Mouse (Mus musculus): ENCODE results near the gene Gjb2.

Gene Gjb2

DNA sequence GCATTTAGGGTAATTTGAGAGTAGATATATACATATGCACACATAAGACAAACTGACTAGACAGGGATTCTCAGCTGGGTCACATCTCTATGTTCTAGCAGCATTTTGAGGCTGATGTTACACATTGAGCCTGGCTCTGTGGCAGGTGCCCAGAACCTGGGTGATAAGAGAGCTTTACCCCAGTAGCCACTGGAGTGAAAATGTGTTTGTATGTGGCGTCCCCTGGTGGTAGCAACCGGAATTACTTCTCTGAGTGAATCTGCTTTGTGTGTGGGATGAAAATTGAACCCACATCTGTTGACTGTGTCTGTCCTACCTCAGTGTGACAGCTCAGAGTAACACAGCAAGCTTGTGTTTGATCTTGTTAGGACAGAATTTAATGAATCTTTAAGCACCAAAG is 34.6 kb downstream of the Gjb2 start:
- DNase-seq (ENCODE audit: low spot score in 2 of 2), result peak; percentile 19 to 39

DNA sequence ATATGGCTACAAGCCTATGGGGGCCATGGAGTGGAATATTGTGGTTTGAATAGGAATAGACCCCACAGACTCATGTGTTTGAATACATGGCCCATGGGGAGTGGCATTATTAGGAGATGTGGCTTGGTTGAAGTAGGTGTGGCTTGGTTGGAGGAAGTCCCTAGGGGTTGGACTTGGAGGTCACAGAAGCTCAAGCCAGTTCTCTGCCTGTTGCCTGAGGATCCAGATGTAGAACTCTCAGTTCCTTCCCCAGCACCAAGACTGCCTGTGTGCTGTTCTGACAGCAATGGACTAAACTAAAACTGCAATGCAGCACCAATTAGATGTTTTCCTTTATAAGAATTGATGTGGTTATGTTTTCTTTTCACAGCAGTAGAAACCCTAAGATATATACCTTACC is 38.4 kb downstream of the Gjb2 start:
- DNase-seq (ENCODE audit: low spot score in 2 of 2), result no peak

DNA sequence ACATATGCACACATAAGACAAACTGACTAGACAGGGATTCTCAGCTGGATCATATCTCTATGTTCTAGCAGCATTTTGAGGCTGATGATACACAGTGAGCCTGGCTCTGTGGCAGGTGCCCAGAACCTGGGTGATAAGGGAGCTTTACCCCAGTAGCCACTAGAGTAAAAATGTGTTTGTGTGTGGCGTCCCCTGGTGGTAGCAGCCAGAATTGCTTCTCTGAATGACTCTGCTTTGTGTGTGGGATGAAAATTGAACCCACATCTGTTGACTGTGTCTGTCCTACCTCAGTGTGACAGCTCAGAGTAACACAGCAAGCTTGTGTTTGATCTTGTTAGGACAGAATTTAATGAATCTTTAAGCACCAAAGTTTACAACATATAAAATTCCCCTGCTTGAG is 44.5 kb downstream of the Gjb2 start:
- DNase-seq (ENCODE audit: low spot score in 2 of 2), result peak; percentile 73 to 80

DNA sequence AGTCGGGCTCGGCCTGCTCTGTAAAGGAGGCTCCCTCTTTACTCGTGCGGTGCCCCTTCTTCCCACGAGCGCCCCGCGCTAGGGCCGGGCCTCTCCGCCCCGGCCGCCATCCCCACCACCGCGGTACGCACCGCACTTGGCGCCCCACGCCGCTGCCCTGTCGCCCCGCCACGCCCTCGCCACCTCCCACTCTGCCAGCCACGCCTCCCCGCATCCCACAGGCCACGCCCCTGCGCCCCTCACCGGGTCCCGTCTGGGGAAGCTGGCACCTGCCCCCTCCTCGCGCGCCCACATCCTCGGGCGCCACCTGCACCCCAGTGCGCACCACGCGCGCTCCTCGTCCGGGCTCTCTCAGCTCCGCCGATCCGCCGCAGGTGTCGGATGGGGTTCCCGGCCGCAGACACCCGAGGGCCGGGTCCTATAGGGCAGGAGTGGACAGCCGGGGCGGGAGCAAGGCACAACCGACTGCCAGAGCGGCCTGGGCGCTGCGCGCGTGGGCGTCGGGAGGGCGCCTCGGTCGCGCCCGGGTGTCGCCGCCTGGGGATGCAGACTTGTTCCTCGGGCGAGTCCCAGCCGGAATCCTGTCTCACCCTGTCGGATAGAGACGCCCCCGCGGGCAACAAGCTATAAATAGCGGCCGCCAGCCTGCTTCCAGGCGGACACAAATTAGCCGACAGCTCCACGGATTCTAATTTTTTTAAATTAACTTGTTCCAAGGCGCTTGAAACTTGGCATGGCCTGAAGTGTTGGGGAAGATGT is 46.8 kb downstream of the Gjb2 start, which contains the start of gene Gja3:
TSS of gene Gja3 (minus strand) at position 538 of the 759 bp plus-strand sequence.
- DNase-seq (ENCODE audit: low spot score in 2 of 2), result peak; percentile 3 to 21

DNA sequence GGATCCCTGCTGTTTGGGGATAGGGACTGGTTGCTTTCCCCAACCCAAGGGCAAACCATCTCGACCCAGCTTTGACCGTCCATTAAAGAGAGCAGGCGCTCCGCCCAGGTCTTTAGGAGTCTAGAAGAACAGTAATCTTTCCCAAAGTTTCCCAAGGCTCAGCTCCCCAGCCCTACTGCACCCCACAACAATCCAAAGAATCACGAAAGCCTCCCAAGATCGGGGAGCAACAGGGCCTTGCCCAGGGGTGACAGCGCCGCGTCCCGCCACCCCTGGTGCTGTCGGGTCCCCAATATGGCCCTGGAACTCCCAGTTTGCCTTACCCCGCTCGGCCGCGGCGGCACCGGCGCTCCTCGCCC is 47.3 kb downstream of the Gjb2 start:
- no peak for DNase-seq (ENCODE audit: low spot score in 2 of 2)

DNA sequence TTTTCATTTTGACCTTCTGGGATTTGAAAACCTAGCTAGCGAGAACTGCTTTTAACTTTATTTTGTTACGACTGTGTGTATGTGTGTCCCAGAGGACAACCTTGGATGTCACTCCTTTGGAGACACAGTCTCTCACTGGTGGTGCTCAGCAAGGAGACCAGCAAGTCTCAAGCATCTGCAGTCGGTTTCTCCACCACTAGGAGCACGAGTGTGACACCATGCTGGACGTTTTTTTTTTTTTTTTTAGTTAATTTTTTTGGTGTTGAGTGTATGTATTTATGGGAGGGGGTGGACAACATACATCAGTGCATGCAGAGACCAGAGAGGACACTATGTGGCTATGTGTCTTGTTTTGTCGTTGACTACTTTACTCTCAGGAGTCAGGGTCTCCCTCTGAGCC is 51.8 kb downstream of the Gjb2 start:
- no peak for DNase-seq (ENCODE audit: low spot score in 2 of 2)

Measured in frontal cortex, postnatal 36 days (tissue).